Mouse (Mus musculus): ENCODE measurements around the gene Cfap61. TPM values are rescaled to one million over a fixed set of nuclear protein-coding genes. Genes with fewer than 3 reads are reported as not detected.
"Not testable (repeated sequence)": the region's sequence is repeated elsewhere in the genome, so short reads cannot be mapped to it uniquely, and the experiment has no call there.

Cfap61 gene
- polyA plus RNA-seq, 1 experiment from 2014 or later, result 0.28 TPM

DNA sequence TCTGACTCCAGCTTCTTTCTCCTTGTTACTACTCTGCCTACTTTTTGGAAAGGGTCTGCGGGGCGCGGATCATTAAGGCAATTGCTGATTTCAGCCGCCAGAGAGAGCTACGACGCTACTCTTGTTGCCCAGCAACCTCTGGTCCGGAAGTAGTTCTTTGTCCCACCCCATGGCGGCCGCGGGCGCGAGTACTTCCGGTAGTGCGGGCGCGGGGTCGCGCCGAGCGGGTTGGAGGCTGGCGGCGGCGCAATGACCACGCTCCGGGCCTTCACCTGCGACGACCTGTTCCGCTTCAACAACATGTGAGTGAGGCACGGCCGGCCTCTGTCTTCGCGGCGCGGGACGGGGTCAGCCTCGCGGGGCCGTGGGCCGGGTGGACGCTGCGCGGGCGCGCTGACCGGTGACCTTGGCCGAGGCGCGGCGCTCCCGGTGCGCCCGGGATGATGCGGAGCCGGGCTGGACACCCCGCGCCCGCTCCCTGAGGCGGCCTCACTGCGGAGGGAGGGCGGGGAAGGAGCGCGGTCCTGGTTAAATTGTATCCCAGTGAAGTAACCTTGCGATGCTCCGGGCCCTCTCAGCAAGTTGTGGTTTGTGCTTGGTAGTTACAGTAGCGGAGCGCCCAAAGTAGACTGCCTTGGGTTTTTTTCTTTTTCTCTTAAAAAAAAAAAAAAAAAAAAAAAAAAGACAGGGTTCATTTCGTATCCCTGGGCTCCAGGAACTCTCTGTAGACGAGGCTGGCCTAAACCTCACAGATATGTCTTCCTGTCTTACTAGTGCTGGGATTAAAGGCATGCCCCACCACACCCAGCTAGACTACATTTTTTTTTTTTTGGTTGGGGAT lies 31.3 kb upstream of the Cfap61 start:
- Histone ChIP-seq H3K4me1 (replicated peaks) (peaks cover 22% of the 10 kb centered on the region), H3K9ac (peak overlapping the region; percentile 95), H3K36me3 (no peaks in the 10 kb centered on the region), H3K27me3 (no peaks in the 10 kb centered on the region), H3K4me2 (peak overlapping the region; percentile 63), H3K4me3 (peak overlapping the region; percentile 91), H3K9me3 (replicated peaks) (no peaks in the 10 kb centered on the region), H3K27ac (peak overlapping the region; percentile 93)
- under 1% methylated on average over 68 of the region's 68 CpGs for WGBS
- ATAC-seq (replicated peaks; ENCODE audit: insufficient number of reproducible peaks, insufficient read depth, low FRiP score, low read depth), result peak; percentile 93

GRCm38 (mm10) chr2:145903983-145904616 lies 30.5 kb upstream of the Cfap61 start:
- ATAC-seq (replicated peaks; ENCODE audit: insufficient number of reproducible peaks, insufficient read depth, low FRiP score, low read depth), result no peak
- WGBS, result 24% methylated on average over 12 of the region's 12 CpGs
- peak overlapping the region; percentile 93; the same call in 1 of the 2 replicates for H3K27ac ChIP-seq
- peak overlapping the region; percentile 91 for H3K4me3 ChIP-seq
- peak overlapping the region; percentile 63 for H3K4me2 ChIP-seq
- peaks cover 22% of the 10 kb centered on the region for H3K4me1 ChIP-seq (replicated peaks)
- H3K27me3 ChIP-seq, result no peaks in the 10 kb centered on the region
- H3K36me3 ChIP-seq, result peaks cover 6% of the 10 kb centered on the region
- H3K9ac ChIP-seq, result peak overlapping the region; percentile 95
- no peaks in the 10 kb centered on the region for H3K9me3 ChIP-seq (replicated peaks)

DNA sequence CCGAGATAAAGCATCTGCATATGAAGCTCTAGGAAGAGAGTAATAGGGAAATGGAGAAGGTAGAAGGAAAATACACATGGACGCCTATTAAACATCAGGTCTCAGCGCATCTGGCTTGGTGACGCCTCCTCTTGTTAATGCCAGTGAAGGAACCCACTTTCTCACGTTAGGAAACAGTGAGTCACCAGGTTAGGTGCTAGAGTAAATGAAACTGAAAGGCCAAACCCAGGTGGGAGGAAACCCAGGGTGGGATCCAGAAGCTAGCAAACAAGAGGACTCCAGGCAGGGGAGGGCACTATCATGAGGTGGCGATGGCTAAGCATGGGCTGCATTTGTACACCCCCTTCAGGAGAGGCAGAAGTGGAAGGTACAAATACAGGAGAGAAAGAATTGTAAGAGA lies 29.4 kb upstream of the Cfap61 start:
- WGBS, result 74% methylated on average over 6 of the region's 6 CpGs
- H3K27ac ChIP-seq, result no peak overlapping the region
- peaks cover 13% of the 10 kb centered on the region for H3K36me3 ChIP-seq
- H3K27me3 ChIP-seq, result no peaks in the 10 kb centered on the region
- H3K4me1 ChIP-seq (replicated peaks), result peaks cover 22% of the 10 kb centered on the region
- H3K9ac ChIP-seq, result no peak overlapping the region
- 0 out of 2 replicates have a peak overlapping the region, but pooled peaks have one; percentile 63 for H3K4me2 ChIP-seq
- H3K4me3 ChIP-seq, result no peak overlapping the region
- ATAC-seq (replicated peaks; ENCODE audit: insufficient number of reproducible peaks, insufficient read depth, low FRiP score, low read depth), result no peak
- no peaks in the 10 kb centered on the region for H3K9me3 ChIP-seq (replicated peaks)

DNA sequence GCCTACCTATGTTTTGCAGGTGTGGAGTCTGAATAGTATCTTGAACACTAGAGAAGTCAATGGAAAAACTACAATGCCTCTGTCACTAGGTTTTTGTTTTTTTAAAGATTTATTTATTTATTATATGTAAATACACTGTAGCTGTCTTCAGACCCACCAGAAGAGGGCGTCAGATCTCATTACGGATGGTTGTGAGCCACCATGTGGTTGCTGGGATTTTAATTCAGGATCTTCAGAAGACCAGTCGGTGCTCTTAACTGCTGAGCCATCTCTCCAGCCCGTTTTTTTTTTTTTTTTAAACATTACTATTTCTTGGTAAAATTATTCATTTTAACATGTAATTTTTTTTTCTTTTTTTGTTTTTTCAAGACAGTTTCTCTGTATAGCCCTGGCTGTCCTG lies 28.7 kb upstream of the Cfap61 start:
- not testable (repeated sequence) for H3K9ac ChIP-seq; H3K27me3 ChIP-seq; H3K9me3 ChIP-seq (replicated peaks); H3K27ac ChIP-seq; ATAC-seq (replicated peaks; ENCODE audit: insufficient number of reproducible peaks, insufficient read depth, low FRiP score, low read depth); H3K4me2 ChIP-seq; H3K4me3 ChIP-seq
- peaks cover 20% of the 10 kb centered on the region for H3K36me3 ChIP-seq
- peaks cover 22% of the 10 kb centered on the region for H3K4me1 ChIP-seq (replicated peaks)
- 44% methylated on average over 4 of the region's 4 CpGs for WGBS

DNA sequence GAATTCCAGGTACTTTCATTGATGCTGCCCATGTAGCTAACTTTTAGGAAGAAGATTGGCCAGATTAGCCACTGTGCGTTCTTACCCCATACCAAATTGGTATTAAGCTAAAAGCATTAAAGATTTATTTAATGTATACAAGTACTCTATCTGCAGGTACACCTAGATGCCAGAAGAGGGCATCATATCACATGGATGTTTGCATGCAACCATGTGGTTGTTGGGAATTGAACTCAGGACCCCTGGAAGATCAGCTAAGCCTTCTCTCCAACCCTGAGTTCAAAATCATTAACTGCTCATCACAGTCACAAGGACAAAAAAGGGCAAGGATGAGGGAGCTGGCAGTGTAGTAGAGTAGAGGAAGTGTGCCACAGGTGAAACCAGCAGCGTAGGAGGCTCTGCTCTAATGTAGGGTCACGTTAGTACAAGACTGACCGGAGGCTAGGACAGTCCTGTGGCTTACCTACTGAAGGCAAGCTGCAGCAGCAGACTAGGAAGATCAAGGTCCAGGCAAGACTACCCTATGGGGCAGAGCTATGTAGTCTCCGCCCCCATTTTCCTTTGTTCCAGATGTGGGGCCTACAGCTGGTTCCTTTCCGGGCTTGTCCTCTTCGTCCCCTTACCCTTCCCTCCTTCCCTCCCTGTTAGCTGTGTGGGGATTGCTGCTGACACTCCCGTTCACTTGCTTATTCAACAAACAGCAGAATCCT lies 13.5 kb upstream of the Cfap61 start:
- Histone ChIP-seq H3K36me3 (peaks cover 85% of the 10 kb centered on the region), H3K4me1 (replicated peaks) (no peaks in the 10 kb centered on the region), H3K9me3 (replicated peaks) (no peaks in the 10 kb centered on the region), H3K4me3 (no peak overlapping the region), H3K27ac (no peak overlapping the region), H3K4me2 (no peak overlapping the region), H3K27me3 (no peaks in the 10 kb centered on the region), H3K9ac (no peak overlapping the region)
- ATAC-seq (replicated peaks; ENCODE audit: insufficient number of reproducible peaks, insufficient read depth, low FRiP score, low read depth), result no peak
- WGBS, result 84% methylated on average over 8 of the region's 8 CpGs

GRCm38 (mm10) chr2:145936975-145937374 lies 2.4 kb downstream of the Cfap61 start:
- no peak overlapping the region for H3K9ac ChIP-seq
- H3K4me1 ChIP-seq (replicated peaks), result peaks cover 9% of the 10 kb centered on the region
- no peak overlapping the region for H3K4me3 ChIP-seq
- 0 out of 2 replicates have a peak, but pooled peaks have one; percentile 24 for ATAC-seq (replicated peaks; ENCODE audit: insufficient number of reproducible peaks, insufficient read depth, low FRiP score, low read depth)
- H3K27me3 ChIP-seq, result no peaks in the 10 kb centered on the region
- WGBS, result 51% methylated on average over 8 of the region's 8 CpGs
- peaks cover 5% of the 10 kb centered on the region for H3K36me3 ChIP-seq
- peak overlapping the region; percentile 51; the same call in 1 of the 2 replicates for H3K27ac ChIP-seq
- no peaks in the 10 kb centered on the region for H3K9me3 ChIP-seq (replicated peaks)
- peak overlapping the region; percentile 21 for H3K4me2 ChIP-seq

DNA sequence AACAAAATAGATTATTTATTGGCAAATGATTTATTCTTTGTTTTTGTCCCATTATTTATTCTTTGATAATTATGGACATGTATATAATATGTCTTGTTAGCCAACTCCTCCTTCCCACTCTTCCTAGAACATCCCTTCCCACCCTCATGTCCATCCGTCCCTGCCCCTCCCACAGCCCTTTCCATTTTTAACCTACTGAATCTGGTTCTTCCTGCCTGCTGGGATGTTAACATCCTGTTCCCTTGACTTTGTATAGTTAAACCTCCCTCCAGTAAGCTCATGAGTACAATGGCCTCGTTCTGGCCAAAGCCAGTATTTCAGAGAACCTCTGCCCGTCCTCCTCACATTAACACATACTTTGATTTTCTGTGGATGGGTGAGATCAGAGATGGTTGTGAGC lies 6.8 kb downstream of the Cfap61 start:
- no peaks in the 10 kb centered on the region for H3K9me3 ChIP-seq (replicated peaks)
- H3K4me1 ChIP-seq (replicated peaks), result no peaks in the 10 kb centered on the region
- H3K27ac ChIP-seq, result no peak overlapping the region
- H3K4me3 ChIP-seq, result no peak overlapping the region
- H3K27me3 ChIP-seq, result no peaks in the 10 kb centered on the region
- WGBS, result 47% methylated on average over 3 of the region's 3 CpGs
- ATAC-seq (replicated peaks; ENCODE audit: insufficient number of reproducible peaks, insufficient read depth, low FRiP score, low read depth), result no peak
- H3K36me3 ChIP-seq, result no peaks in the 10 kb centered on the region
- H3K9ac ChIP-seq, result no peak overlapping the region
- no peak overlapping the region for H3K4me2 ChIP-seq

DNA sequence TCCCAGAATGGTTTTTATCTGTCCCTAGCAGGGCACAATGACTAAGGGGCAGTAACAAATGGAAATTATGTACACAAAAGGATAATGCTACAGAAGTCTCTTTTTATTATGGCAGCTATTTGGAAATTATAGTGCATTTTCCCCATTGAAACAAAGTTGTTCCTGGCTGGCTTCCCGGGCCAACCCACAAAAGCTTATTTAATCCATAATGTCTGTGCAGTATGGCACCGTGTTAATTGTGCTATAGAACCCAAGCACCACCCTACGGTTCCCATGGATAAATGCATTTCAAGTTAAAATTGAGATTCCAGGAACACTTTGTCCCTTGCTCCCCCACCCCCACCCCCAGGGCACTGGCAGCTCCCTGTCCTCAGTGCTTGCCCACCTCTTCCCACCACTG lies 9.7 kb downstream of the Cfap61 start:
- no peak for ATAC-seq (replicated peaks; ENCODE audit: insufficient number of reproducible peaks, insufficient read depth, low FRiP score, low read depth)
- no peaks in the 10 kb centered on the region for H3K9me3 ChIP-seq (replicated peaks)
- H3K36me3 ChIP-seq, result no peaks in the 10 kb centered on the region
- H3K9ac ChIP-seq, result no peak overlapping the region
- 76% methylated on average over 3 of the region's 3 CpGs for WGBS
- H3K27ac ChIP-seq, result no peak overlapping the region
- H3K4me2 ChIP-seq, result no peak overlapping the region
- H3K4me3 ChIP-seq, result no peak overlapping the region
- H3K27me3 ChIP-seq, result no peaks in the 10 kb centered on the region
- no peaks in the 10 kb centered on the region for H3K4me1 ChIP-seq (replicated peaks)

GRCm38 (mm10) chr2:145948402-145948954 lies 13.9 kb downstream of the Cfap61 start:
- Histone ChIP-seq H3K4me1 (replicated peaks) (no peaks in the 10 kb centered on the region), H3K4me2 (no peak overlapping the region), H3K36me3 (no peaks in the 10 kb centered on the region), H3K9ac (no peak overlapping the region), H3K9me3 (replicated peaks) (no peaks in the 10 kb centered on the region), H3K4me3 (no peak overlapping the region), H3K27ac (no peak overlapping the region), H3K27me3 (no peaks in the 10 kb centered on the region)
- ATAC-seq (replicated peaks; ENCODE audit: insufficient number of reproducible peaks, insufficient read depth, low FRiP score, low read depth), result no peak
- 69% methylated on average over 7 of the region's 7 CpGs for WGBS

- H3K36me3 ChIP-seq, result no peaks in the 10 kb centered on the region
- no peaks in the 10 kb centered on the region for H3K9me3 ChIP-seq (replicated peaks)
- H3K4me2 ChIP-seq, result no peak overlapping the region
- H3K4me1 ChIP-seq (replicated peaks), result no peaks in the 10 kb centered on the region
- no peak overlapping the region for H3K27ac ChIP-seq
- H3K9ac ChIP-seq, result no peak overlapping the region
- no peak overlapping the region for H3K4me3 ChIP-seq
- no peaks in the 10 kb centered on the region for H3K27me3 ChIP-seq
- 53% methylated on average over 11 of the region's 11 CpGs for WGBS
- ATAC-seq (replicated peaks; ENCODE audit: insufficient number of reproducible peaks, insufficient read depth, low FRiP score, low read depth), result no peak
These were observed 15.0 kb downstream of the Cfap61 start for GRCm38 (mm10) chr2:145949475-145950068.

- Histone ChIP-seq H3K4me1 (replicated peaks) (no peaks in the 10 kb centered on the region), H3K4me2 (no peak overlapping the region), H3K4me3 (no peak overlapping the region), H3K27ac (no peak overlapping the region), H3K27me3 (no peaks in the 10 kb centered on the region), H3K9ac (no peak overlapping the region), H3K9me3 (replicated peaks) (no peaks in the 10 kb centered on the region), H3K36me3 (no peaks in the 10 kb centered on the region)
- ATAC-seq (replicated peaks; ENCODE audit: insufficient number of reproducible peaks, insufficient read depth, low FRiP score, low read depth), result no peak
- WGBS, result 56% methylated on average over 10 of the region's 10 CpGs
These were observed 15.7 kb downstream of the Cfap61 start for GRCm38 (mm10) chr2:145950239-145950638.

All from heart, embryonic 15.5 days (tissue).